Mouse (Mus musculus): Measurements from ENCODE around the gene Exosc3. TPM values are rescaled to one million over a fixed set of nuclear protein-coding genes. Genes with fewer than 3 reads are reported as not detected.

Exosc3 gene
- total RNA-seq, 2 experiments from 2014 or later, result 13.4 to 13.7 TPM

- intact Hi-C loops (cut with DNase I), result no loop called here
- no peak for DNase-seq
Observed at GRCm38 (mm10) chr4:45287906-45288305, 54.6 kb downstream of the Exosc3 start.

GRCm38 (mm10) chr4:45286318-45286717 lies 56.2 kb downstream of the Exosc3 start:
- intact Hi-C loops (cut with DNase I), result no loop called here
- no peak for DNase-seq

DNA sequence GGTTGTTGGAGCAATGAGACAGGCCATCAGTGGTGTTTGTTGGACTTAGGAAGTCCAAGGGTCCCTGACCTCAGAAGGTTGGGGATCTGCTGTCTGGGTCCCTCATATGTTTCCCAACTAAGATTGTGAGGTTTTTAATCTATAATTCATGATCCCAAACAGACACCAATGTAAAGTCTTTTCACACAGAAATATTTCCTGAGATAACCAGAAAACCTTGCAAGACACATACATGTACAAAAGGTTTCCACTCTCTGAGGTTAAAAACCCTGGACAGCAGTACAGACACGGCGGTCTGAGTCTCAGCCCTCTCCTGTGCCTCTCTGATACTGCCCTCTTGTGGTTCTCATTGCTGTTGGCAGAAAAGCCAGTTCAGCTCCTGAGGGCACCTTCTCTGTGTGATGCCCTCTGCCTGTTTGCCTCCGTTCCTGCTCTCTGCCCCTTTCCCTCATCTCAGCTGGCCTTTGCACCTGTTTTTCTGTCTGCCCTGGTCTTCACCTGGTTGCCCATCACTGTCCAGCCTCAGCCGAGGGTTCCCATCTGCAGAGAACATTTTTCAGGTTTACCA lies 62.5 kb downstream of the Exosc3 start:
- intact Hi-C loops (cut with DNase I), result loop anchor here (1.0 to 5.0 kb wide), 2 partner anchors 173 to 263 kb away; partner anchors contain the start of gene Polr1e

GRCm38 (mm10) chr4:45279292-45279691 lies 63.2 kb downstream of the Exosc3 start:
- intact Hi-C loops (cut with DNase I), result no loop called here
- DNase-seq, result peak; percentile 17

More for the DNA sequence above, 62.5 kb downstream of the Exosc3 start:
- DNase-seq, result peak; percentile 66

GRCm38 (mm10) chr4:45275770-45276169 lies 66.8 kb downstream of the Exosc3 start:
- intact Hi-C loops (cut with DNase I), result no loop called here

DNA sequence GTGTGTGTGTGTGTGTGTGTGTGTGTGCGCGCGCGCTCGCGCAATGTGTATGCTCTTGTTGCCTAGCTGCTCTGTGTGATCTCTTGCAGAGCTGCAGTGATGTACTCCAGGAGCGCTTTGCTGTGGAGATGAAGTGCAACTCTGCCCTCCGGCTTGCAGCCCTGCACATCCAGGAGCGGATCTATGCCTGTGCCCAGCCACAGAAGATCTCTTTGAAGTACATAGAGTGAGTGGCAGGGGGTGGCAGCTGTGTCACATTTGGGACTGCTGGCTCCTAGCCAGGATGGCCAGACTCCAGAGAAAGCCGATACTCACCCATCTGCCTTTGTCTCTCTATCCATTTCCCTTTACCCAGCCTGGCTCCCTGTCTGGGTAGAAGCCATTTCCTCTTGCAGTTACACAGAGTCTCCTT lies 71.5 kb downstream of the Exosc3 start:
- intact Hi-C loops (cut with DNase I), result no loop called here
- peak; percentile 93 for DNase-seq

More at GRCm38 (mm10) chr4:45275770-45276169, 66.8 kb downstream of the Exosc3 start:
- DNase-seq, result no peak

- intact Hi-C loops (cut with DNase I), result loop anchor here (5.0 kb wide), 1 partner anchor 86 kb away; the partner anchor contains the start of gene Frmpd1
- DNase-seq, result no peak
Observed at GRCm38 (mm10) chr4:45267883-45268282, 74.6 kb downstream of the Exosc3 start.

Other genes starting within 250 kb of the Exosc3 start
- gene Tomm5, start 234.6 kb downstream of the Exosc3 start, total RNA-seq (2021), result 10 to 100 TPM; 54.3 to 60.2 TPM
- gene Frmpd1, start 157.9 kb downstream of the Exosc3 start, total RNA-seq (2021), result 10 to 100 TPM; 16.5 to 18.5 TPM
- gene Trmt10b, start 45.6 kb downstream of the Exosc3 start, total RNA-seq (2021), result 10 to 100 TPM; 16.8 to 23.2 TPM
- gene Dcaf10, start 631 bp downstream of the Exosc3 start, total RNA-seq (2021), result 10 to 100 TPM; 22.4 to 22.8 TPM
- 100 to 1,000 TPM; 113 to 116 TPM for gene Slc25a51, start 66.0 kb upstream of the Exosc3 start, total RNA-seq (2021)
- gene Shb, start 189.7 kb upstream of the Exosc3 start, total RNA-seq (2021), result 10 to 100 TPM; 23.0 to 25.6 TPM